Mouse (Mus musculus) adipocyte (in vitro differentiated cells): ENCODE data around the gene Calcoco2.

Experiments
- DNase-seq: peaks from one replicate; pipeline ENCODE4 v3.0.0-alpha.2; 2016; ENCODE audit warnings: low spot score

The Calcoco2 gene

GRCm38 (mm10) chr11:96076221-96077105 is 35.3 kb downstream of the Calcoco2 start:
- peak; percentile 74 for DNase-seq

GRCm38 (mm10) chr11:96075509-96076220 is 36.1 kb downstream of the Calcoco2 start, which contains the start of gene Atp5g1:
TSS of gene Atp5g1 (minus strand) at chr11:96075670.
- peak; percentile 100 for DNase-seq

GRCm38 (mm10) chr11:96075177-96075508 is 36.6 kb downstream of the Calcoco2 start:
- no peak for DNase-seq

DNA sequence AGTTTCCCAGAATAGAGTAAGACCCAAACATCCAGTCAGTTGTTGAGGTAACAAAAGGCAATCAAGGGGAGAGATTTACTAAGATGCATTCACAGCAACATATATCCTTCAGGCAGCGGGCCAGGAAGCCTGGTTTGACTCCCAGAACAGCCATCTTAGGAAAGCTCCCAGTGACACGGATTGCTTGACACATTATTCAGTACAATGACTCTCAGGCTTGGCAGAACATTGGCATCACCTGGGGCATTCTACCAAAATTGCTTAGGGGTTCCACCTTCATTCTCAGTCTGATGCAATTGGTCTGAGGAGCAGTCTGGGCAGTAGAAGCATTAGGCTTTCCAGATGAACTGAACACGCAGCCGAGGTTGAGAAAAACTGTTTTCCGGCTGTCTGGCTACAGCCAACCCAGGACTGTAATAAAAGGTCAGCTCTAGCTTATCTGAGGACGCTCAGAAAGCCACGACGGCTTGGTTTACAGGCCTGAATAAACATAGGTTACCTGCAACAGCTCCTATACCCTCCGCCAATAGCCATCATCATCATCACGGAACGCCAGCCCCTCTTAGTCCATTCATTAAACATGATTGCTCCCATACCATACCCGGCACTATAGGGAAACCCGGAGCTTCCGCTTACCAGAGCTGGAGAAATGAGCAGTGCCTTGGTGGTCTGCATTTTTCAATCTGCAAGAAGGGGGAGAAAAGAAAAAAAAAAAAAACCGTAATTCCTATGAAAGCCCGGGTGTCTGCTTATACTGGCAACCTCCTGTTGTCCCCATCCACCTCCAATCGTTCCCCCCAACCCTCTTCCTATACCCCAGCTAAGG is 37.2 kb downstream of the Calcoco2 start:
- peak; percentile 38 for DNase-seq

- DNase-seq, result no peak
These were observed 38.3 kb downstream of the Calcoco2 start for GRCm38 (mm10) chr11:96073295-96073993.

GRCm38 (mm10) chr11:96071013-96071412 is 40.8 kb downstream of the Calcoco2 start:
- no peak for DNase-seq

DNA sequence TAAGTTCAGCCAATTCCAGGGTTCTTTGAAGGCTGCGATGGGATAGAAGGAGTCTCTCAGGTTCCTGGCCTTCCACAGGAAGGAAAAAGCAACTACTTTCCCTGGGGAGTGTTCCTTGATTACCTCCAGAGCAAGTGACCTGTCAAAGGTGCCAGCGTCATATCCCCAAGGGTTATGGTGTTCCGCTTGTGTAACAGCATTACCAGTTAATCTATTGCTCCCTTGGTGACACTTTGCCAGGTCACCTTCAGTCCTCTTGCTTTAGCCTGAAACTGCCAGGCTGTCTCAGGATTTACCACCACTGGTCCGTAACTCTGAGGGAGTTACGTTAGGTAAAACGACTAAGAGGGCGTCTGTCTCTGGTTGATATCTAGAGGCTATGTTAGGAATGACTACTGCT is 41.4 kb downstream of the Calcoco2 start:
- no peak for DNase-seq

- DNase-seq, result peak; percentile 91
These were observed 43.5 kb downstream of the Calcoco2 start for GRCm38 (mm10) chr11:96068231-96068630.

- peak; percentile 94 for DNase-seq
These were observed 46.4 kb downstream of the Calcoco2 start, which contains the start of gene Ube2z for GRCm38 (mm10) chr11:96065215-96065911. TSS of gene Ube2z (minus strand) at chr11:96065388.

- DNase-seq, result no peak
These were observed 47.1 kb downstream of the Calcoco2 start for GRCm38 (mm10) chr11:96064521-96065214.

DNA sequence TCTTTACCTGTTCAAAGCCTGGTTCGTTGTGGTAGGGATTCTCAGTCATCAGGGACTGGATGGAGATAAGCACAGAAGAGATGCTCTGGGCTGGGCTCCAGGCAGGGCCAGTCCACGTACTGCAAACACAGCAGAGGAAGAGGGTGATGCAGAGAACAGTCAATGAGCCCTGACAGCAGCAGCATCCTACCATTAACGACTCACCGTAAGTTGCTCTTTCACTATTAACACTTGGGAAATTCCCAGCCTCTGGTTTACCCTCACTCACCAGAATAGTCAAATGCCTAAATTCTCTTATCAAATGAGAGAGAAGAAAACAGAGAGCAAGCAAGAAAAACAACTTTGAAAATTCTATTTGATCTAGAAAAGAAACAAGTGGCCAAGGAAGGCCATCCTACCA is 53.5 kb downstream of the Calcoco2 start:
- no peak for DNase-seq

DNA sequence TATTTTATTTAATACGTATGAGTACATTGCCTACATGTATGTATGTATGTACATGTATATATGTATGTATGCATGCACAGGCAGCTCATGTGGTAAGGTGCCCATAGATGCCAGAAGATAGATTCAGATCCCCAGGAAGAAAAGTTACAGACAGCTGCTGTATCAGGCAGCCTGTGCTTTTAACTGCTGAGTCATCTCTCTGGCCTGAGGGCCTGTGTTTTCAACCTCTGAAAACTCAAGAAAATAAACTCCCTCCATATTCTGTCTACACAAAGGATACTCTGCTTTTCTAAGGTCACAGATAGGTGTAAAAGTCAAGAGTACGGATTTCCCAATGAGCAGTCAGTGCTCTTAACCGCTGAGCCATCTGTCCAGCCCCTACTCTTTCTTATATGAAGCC is 60.9 kb downstream of the Calcoco2 start:
- DNase-seq, result no peak

- DNase-seq, result no peak
These were observed 61.8 kb downstream of the Calcoco2 start for GRCm38 (mm10) chr11:96049939-96050338.
